Mouse (Mus musculus) frontal cortex, postnatal 36 days (tissue): Measurements from ENCODE around the gene Txnip.

ENCODE experiments used
- DNase-seq, 2 experiments: peaks; one replicate each; pipeline ENCODE4 v3.0.0; 2022; ENCODE audit warnings: low spot score in 2 of 2

Gene Txnip

GRCm38 (mm10) chr3:96569506-96569905 is 11.7 kb downstream of the Txnip start:
- DNase-seq, result no peak

- DNase-seq, result no peak
Measured at GRCm38 (mm10) chr3:96569966-96570605, 12.3 kb downstream of the Txnip start.

GRCm38 (mm10) chr3:96570643-96571042 is 12.9 kb downstream of the Txnip start:
- no peak for DNase-seq

GRCm38 (mm10) chr3:96571336-96571735 is 13.6 kb downstream of the Txnip start:
- DNase-seq, result no peak

GRCm38 (mm10) chr3:96571896-96572698 is 14.3 kb downstream of the Txnip start:
- no peak for DNase-seq

GRCm38 (mm10) chr3:96573611-96574511 is 16.1 kb downstream of the Txnip start:
- DNase-seq, result no peak

- DNase-seq, result no peak
Measured at GRCm38 (mm10) chr3:96575272-96575984, 17.7 kb downstream of the Txnip start.

GRCm38 (mm10) chr3:96576005-96576658 is 18.4 kb downstream of the Txnip start:
- DNase-seq, result no peak

GRCm38 (mm10) chr3:96576690-96577541 is 19.2 kb downstream of the Txnip start, which contains the start of gene Gm16253:
TSS of gene Gm16253 (plus strand) at chr3:96576984.
- peak; percentile 88 to 96 for DNase-seq

- DNase-seq, result no peak
Measured at GRCm38 (mm10) chr3:96577566-96577965, 19.8 kb downstream of the Txnip start.

GRCm38 (mm10) chr3:96578561-96579238 is 20.9 kb downstream of the Txnip start:
- no peak for DNase-seq

- DNase-seq, result no peak
Measured at GRCm38 (mm10) chr3:96579239-96579750, 21.5 kb downstream of the Txnip start.

- peak; percentile 92 to 94 for DNase-seq
Measured at GRCm38 (mm10) chr3:96579885-96580454, 22.2 kb downstream of the Txnip start.

GRCm38 (mm10) chr3:96581141-96581540 is 23.4 kb downstream of the Txnip start:
- no peak for DNase-seq

- no peak for DNase-seq
Measured at GRCm38 (mm10) chr3:96581771-96582515, 24.2 kb downstream of the Txnip start.

GRCm38 (mm10) chr3:96583386-96583785 is 25.6 kb downstream of the Txnip start:
- no peak for DNase-seq

GRCm38 (mm10) chr3:96590657-96591056 is 32.9 kb downstream of the Txnip start:
- no peak for DNase-seq

GRCm38 (mm10) chr3:96593374-96593773 is 35.6 kb downstream of the Txnip start:
- DNase-seq, result no peak
